Mouse (Mus musculus) brown adipose tissue, adult 24 weeks (tissue): ENCODE results near the gene Prkg1. TPM values are rescaled to one million over a fixed set of nuclear protein-coding genes. Genes with fewer than 3 reads are reported as not detected.
"Not testable (repeated sequence)": the region's sequence is repeated elsewhere in the genome, so short reads cannot be mapped to it uniquely, and the experiment has no call there.

Experiments used
- H3K27ac ChIP-seq: fragments of 200-500 bp; replicated peaks from 2 replicates; pipeline ENCODE4 v1.5.1; 2012; ENCODE audit warnings: low read depth, mild to moderate bottlenecking, low read length
- H3K4me1 ChIP-seq: fragments of 200-500 bp; 2 replicates; pipeline ENCODE4 v1.6.1; 2012; ENCODE audit warnings: low read length, mixed read lengths; ENCODE audit not compliant: control insufficient read depth, insufficient read depth, insufficient read length
- H3K4me3 ChIP-seq: fragments of 200-500 bp; 2 replicates; pipeline ENCODE4 v1.5.1; 2012; ENCODE audit warnings: low read depth, mild to moderate bottlenecking, low read length, moderate library complexity; ENCODE audit not compliant: insufficient read depth
- polyA plus RNA-seq: library from polyadenylated mRNA; stranded (reverse); fragments of >200 nt; gene quantifications from 2 replicates; pipeline ENCODE4 v1.2.4, GENCODE M21; 2012; ENCODE audit not compliant: missing spikeins, insufficient read depth, insufficient read length

Gene Prkg1
- polyA plus RNA-seq, 1 experiment: 1.3 TPM

DNA sequence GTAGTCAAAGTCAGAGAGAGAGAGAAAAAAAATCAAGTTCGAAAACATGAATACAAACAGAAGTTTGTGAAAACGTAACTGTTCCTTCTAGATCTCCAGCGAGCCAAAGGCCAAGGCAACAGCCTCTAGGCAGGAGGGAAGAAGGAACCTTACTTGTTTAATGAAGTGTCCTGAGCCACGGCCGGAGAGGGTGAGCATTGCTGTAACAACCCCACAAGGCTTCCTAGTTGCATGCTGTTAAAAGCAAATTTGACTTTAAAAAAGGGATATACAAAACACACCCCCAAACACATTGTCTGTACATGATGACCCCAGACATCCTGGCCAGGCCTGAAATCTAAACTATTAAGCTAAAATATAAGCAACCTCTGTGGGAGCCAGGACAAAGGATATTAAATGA is 403.3 kb downstream of the Prkg1 start:
- no peak overlapping the region for H3K4me3 ChIP-seq
- H3K27ac ChIP-seq: no peak overlapping the region
- no peaks in the 10 kb centered on the region for H3K4me1 ChIP-seq

DNA sequence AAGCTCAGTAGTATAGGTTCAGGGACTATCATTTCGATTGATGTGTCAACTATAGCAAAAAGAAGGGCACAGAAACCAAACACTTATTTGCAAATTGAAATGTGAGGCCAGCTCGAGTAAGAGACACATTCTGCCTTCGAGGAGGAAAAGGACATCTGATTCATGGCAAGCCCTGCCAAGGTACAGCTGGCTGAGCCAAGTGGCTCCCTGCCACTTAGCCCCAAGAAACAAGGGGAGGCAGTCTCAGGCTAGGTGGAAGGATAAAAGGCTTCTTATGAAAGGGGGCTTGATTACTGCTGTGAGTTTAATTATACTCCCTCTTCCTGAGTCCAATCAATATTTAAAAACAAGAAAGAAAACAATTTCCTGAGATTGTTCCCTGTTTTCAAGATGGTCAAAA is 403.7 kb downstream of the Prkg1 start:
- no peaks in the 10 kb centered on the region for H3K4me1 ChIP-seq
- no peak overlapping the region for H3K4me3 ChIP-seq
- H3K27ac ChIP-seq: no peak overlapping the region

DNA sequence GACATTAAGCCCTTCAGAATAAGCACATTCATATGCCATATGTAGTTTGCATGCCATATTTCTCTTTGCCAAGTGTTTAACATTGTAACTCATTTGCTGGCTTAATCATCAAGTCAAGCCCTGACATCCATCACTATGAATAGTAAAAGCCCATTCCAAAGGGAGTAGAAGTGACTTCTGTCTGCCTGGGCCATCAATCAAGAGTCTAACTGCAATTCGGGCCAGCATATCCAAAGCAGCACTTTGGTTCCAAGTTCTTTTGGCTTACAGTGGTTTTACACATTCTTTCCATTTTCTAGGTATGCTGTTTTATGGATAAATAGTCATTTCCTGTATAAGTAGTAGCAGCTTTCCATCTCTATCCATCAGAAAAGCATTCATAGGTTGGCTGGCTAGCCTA is 409.9 kb downstream of the Prkg1 start:
- Histone ChIP-seq H3K4me1 (no peaks in the 10 kb centered on the region), H3K4me3 (no peak overlapping the region), H3K27ac (no peak overlapping the region)

DNA sequence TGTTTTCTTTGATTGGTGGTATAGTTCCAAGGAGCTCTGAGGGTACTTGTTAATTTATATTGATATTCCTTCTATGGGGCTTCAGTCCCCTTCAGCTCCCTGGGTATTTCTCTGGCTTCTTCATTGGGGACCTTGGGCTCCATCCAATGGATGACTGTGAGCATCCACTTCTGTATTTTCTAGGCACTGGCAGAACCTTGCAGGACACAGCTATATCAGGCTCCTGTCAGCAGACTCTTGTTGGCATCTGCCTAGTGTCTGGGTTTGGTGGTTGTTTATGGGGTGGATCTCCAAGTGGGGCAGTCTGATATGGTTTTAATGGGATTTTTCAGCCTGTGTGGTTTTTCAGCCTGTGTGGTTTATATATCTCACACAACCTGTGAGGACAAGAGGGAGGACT is 412.0 kb downstream of the Prkg1 start:
- H3K27ac ChIP-seq, H3K4me3 ChIP-seq, H3K4me1 ChIP-seq: not testable (repeated sequence)

- Histone ChIP-seq H3K4me1 (no peaks in the 10 kb centered on the region), H3K27ac (no peak overlapping the region), H3K4me3 (no peak overlapping the region)
These were observed 413.0 kb downstream of the Prkg1 start for GRCm38 (mm10) chr19:31351796-31352195.

- Histone ChIP-seq H3K4me3 (no peak overlapping the region), H3K4me1 (no peaks in the 10 kb centered on the region), H3K27ac (no peak overlapping the region)
These were observed 422.7 kb downstream of the Prkg1 start for GRCm38 (mm10) chr19:31342150-31342549.

GRCm38 (mm10) chr19:31340898-31341297 is 423.9 kb downstream of the Prkg1 start:
- no peaks in the 10 kb centered on the region for H3K4me1 ChIP-seq
- H3K4me3 ChIP-seq: no peak overlapping the region
- no peak overlapping the region for H3K27ac ChIP-seq

- no peak overlapping the region for H3K4me3 ChIP-seq
- no peaks in the 10 kb centered on the region for H3K4me1 ChIP-seq
These were observed 426.3 kb downstream of the Prkg1 start for GRCm38 (mm10) chr19:31338355-31339101.

DNA sequence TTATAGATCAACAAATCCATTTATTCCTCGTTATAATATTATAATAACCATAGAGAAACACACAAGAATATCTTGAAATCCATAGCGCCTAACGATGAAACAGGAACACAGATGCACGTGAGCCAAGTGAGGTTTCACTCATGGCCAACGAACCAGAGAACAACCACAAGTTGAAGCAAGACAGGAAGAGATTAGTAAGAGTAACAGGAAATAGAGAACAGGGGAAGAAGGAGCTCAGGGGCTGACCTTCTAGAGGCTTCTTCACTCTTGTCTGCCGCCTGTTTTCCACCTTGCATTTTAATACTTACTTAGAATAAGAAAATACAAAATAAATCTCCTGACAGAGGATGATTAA is 427.0 kb downstream of the Prkg1 start:
- Histone ChIP-seq H3K27ac (no peak overlapping the region), H3K4me3 (no peak overlapping the region)

More at GRCm38 (mm10) chr19:31338355-31339101, 426.3 kb downstream of the Prkg1 start:
- no peak overlapping the region for H3K27ac ChIP-seq

DNA sequence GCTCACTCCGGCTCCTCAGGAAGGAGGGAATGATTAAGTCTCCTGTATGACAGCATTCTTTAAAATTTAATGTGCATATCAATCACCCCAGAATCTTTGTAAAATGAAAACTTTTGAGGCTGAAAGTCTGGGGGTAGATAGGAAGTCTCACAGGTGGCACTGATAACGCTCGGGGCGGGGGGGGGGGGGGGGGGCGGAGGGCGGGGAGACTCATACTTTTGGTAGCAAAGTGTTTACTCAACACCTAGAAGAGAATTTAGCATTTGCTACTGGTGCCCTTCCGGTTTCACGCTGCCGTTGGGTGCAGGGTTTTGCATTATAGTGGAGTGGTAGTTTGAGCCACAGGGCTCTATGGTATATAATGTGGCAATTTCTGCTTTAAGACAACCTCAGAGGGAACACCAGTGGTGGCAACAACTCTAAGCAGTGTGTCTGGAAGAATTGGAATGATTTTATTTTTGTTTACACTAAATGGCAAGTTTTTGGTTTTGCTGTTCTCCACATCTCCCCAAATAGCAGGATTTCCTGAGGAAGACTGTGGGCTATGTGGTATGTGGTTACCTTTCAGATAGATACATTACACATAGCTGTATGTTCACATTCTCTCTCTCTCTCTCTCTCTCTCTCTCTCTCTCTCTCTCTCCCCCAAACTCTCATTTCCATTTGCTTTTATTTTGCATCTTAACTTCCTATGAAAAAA is 427.5 kb downstream of the Prkg1 start:
- no peak overlapping the region for H3K27ac ChIP-seq
- H3K4me3 ChIP-seq: no peak overlapping the region
- H3K4me1 ChIP-seq: no peaks in the 10 kb centered on the region

More for the DNA sequence above, 427.0 kb downstream of the Prkg1 start:
- H3K4me1 ChIP-seq: no peaks in the 10 kb centered on the region

GRCm38 (mm10) chr19:31336381-31336780 is 428.5 kb downstream of the Prkg1 start:
- Histone ChIP-seq H3K4me3 (no peak overlapping the region), H3K4me1 (no peaks in the 10 kb centered on the region), H3K27ac (no peak overlapping the region)

- no peak overlapping the region for H3K27ac ChIP-seq
- H3K4me3 ChIP-seq: no peak overlapping the region
- no peaks in the 10 kb centered on the region for H3K4me1 ChIP-seq
These were observed 434.9 kb downstream of the Prkg1 start for GRCm38 (mm10) chr19:31329893-31330292.

- Histone ChIP-seq H3K4me3 (no peak overlapping the region), H3K4me1 (no peaks in the 10 kb centered on the region), H3K27ac (no peak overlapping the region)
These were observed 460.1 kb downstream of the Prkg1 start for GRCm38 (mm10) chr19:31304760-31305159.

DNA sequence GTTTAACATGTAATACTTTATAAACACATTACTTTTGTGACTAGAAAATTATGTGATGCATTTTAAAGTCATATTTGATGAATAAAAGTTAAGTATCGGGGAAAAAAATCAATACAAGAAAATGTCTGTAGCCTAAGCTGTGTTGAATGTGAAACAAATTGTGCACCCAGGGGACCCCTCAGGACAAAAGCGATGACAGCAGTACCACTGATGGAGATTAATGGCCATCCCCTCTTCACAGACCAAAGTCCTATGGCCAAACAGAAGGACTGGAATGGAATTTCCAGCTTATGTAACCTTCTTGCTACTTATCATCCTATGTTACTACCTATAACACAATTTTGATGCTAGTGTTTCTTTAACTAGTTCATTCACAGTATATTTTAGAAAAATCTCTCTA is 473.6 kb downstream of the Prkg1 start:
- no peak overlapping the region for H3K4me3 ChIP-seq
- H3K27ac ChIP-seq: no peak overlapping the region
- no peaks in the 10 kb centered on the region for H3K4me1 ChIP-seq

- Histone ChIP-seq H3K27ac (no peak overlapping the region), H3K4me3 (no peak overlapping the region), H3K4me1 (no peaks in the 10 kb centered on the region)
These were observed 480.3 kb downstream of the Prkg1 start for GRCm38 (mm10) chr19:31284581-31284980.

GRCm38 (mm10) chr19:31284126-31284525 is 480.7 kb downstream of the Prkg1 start:
- Histone ChIP-seq H3K4me1 (no peaks in the 10 kb centered on the region), H3K4me3 (no peak overlapping the region), H3K27ac (no peak overlapping the region)
